Mouse (Mus musculus): Measurements from ENCODE around the gene Ctbp1.

Gene Ctbp1

GRCm38 (mm10) chr5:33208533-33209245 is 66.1 kb downstream of the Ctbp1 start:
- DNase-seq (ENCODE audit: low spot score) = no peak

- no peak for DNase-seq (ENCODE audit: low spot score)
These were observed 67.7 kb downstream of the Ctbp1 start for GRCm38 (mm10) chr5:33207136-33207535.

- no peak for DNase-seq (ENCODE audit: low spot score)
These were observed 68.5 kb downstream of the Ctbp1 start for GRCm38 (mm10) chr5:33206328-33206727.

GRCm38 (mm10) chr5:33204284-33204683 is 70.5 kb downstream of the Ctbp1 start:
- no peak for DNase-seq (ENCODE audit: low spot score)

- peak; percentile 84 for DNase-seq (ENCODE audit: low spot score)
These were observed 71.0 kb downstream of the Ctbp1 start for GRCm38 (mm10) chr5:33203691-33204242.

GRCm38 (mm10) chr5:33203171-33203565 is 71.6 kb downstream of the Ctbp1 start:
- DNase-seq (ENCODE audit: low spot score) = no peak

- DNase-seq (ENCODE audit: low spot score) = no peak
These were observed 72.2 kb downstream of the Ctbp1 start for GRCm38 (mm10) chr5:33202516-33203170.

GRCm38 (mm10) chr5:33201697-33202096 is 73.1 kb downstream of the Ctbp1 start:
- DNase-seq (ENCODE audit: low spot score) = no peak

GRCm38 (mm10) chr5:33200071-33200470 is 74.7 kb downstream of the Ctbp1 start:
- DNase-seq (ENCODE audit: low spot score) = no peak
